Mouse (Mus musculus) MEL (cell line): Measurements from ENCODE around the gene Dsel. TPM values are rescaled to one million over a fixed set of nuclear protein-coding genes. Genes with fewer than 3 reads are reported as not detected.

ENCODE experiments used
- DNase-seq: peaks from one replicate; pipeline ENCODE4 v3.0.0; 2011; ENCODE audit warnings: low read depth, low spot score
- H3K27ac ChIP-seq: 2 replicates; pipeline ENCODE4 v1.5.1; 2012; ENCODE audit warnings: low read depth, mild to moderate bottlenecking, control low read depth, low read length, moderate library complexity; ENCODE audit not compliant: control insufficient read depth
- H3K27me3 ChIP-seq, 2 experiments: fragments of 150-350 bp in 1 of 2; sonication (generic) in 1 of 2; 2 replicates each; pipeline ENCODE4 v1.6.1; 2012; ENCODE audit warnings: low read length in 2 of 2, mild to moderate bottlenecking in 2 of 2, improper control_type of control experiment in 1 of 2, moderate library complexity in 1 of 2; ENCODE audit not compliant: insufficient read depth in 2 of 2, control insufficient read depth in 1 of 2
- H3K36me3 ChIP-seq, 2 experiments: 2 replicates each; pipeline ENCODE4 v1.6.1; 2012 to 2014; ENCODE audit warnings: low read length in 2 of 2, improper control_type of control experiment in 1 of 2, inconsistent platforms in 1 of 2, mild to moderate bottlenecking in 1 of 2; ENCODE audit not compliant: insufficient read depth in 2 of 2, control insufficient read depth in 1 of 2
- H3K4me1 ChIP-seq, 2 experiments: fragments of 150-350 bp in 1 of 2; sonication (generic) in 1 of 2; 2 replicates each; pipeline ENCODE4 v1.6.1; 2012; ENCODE audit warnings: low read length in 2 of 2, improper control_type of control experiment in 1 of 2, mild to moderate bottlenecking in 1 of 2; ENCODE audit not compliant: insufficient read depth in 2 of 2, control insufficient read depth in 1 of 2
- H3K4me3 ChIP-seq, 2 experiments: fragments of 150-350 bp in 1 of 2; sonication (generic) in 1 of 2; 2 replicates each; pipeline ENCODE4 v1.5.1; 2012; ENCODE audit warnings: low read depth in 2 of 2, low read length in 2 of 2, mild to moderate bottlenecking in 2 of 2, moderate library complexity in 2 of 2, control low read depth in 1 of 2, improper control_type of control experiment in 1 of 2; ENCODE audit not compliant: control insufficient read depth in 1 of 2, insufficient read depth in 1 of 2
- H3K79me2 ChIP-seq: 2 replicates; pipeline ENCODE4 v1.6.1; 2012; ENCODE audit warnings: mild to moderate bottlenecking, low read length, moderate library complexity; ENCODE audit not compliant: control insufficient read depth, poor library complexity, insufficient read depth
- H3K9ac ChIP-seq: 2 replicates; pipeline ENCODE4 v1.6.1; 2012; ENCODE audit warnings: low read depth, mild to moderate bottlenecking, control low read depth, low read length, moderate library complexity; ENCODE audit not compliant: control insufficient read depth, poor library complexity, severe bottlenecking
- H3K9me3 ChIP-seq: fragments of 150-350 bp; sonication (generic); replicated peaks from 2 replicates; pipeline ENCODE4 v1.6.1; 2012; ENCODE audit warnings: mild to moderate bottlenecking, low read length, improper control_type of control experiment, moderate library complexity; ENCODE audit not compliant: insufficient read depth
- E2F4 ChIP-seq: IDR thresholded peaks from 2 replicates; pipeline ENCODE4 v1.6.1; 2011; ENCODE audit warnings: low read depth, low read length, improper control_type of control experiment, borderline replicate concordance
- GABPA ChIP-seq: IDR thresholded peaks from 2 replicates; pipeline ENCODE4 v1.6.1; 2012; ENCODE audit warnings: low read depth, mild to moderate bottlenecking, inconsistent platforms, low read length, improper control_type of control experiment, moderate library complexity
- GATA1 ChIP-seq: IDR thresholded peaks from 2 replicates; pipeline ENCODE4 v1.6.1; 2011; ENCODE audit warnings: low read depth, low read length, improper control_type of control experiment
- HCFC1 ChIP-seq: IDR thresholded peaks from 2 replicates; pipeline ENCODE4 v1.6.1; 2012; ENCODE audit warnings: low read depth, mild to moderate bottlenecking, inconsistent platforms, low read length, improper control_type of control experiment, moderate library complexity
- JUND ChIP-seq: IDR thresholded peaks from 2 replicates; pipeline ENCODE4 v1.6.1; 2011; ENCODE audit warnings: low read depth, mild to moderate bottlenecking, improper control_type of control experiment, low read length
- MAFK ChIP-seq: IDR thresholded peaks from 2 replicates; pipeline ENCODE4 v1.6.1; 2011; ENCODE audit warnings: low read depth, mild to moderate bottlenecking, low read length, improper control_type of control experiment, borderline replicate concordance
- MXI1 ChIP-seq: IDR thresholded peaks from 2 replicates; pipeline ENCODE4 v1.6.1; 2011; ENCODE audit warnings: mild to moderate bottlenecking, low read depth, low read length, improper control_type of control experiment
- MYB ChIP-seq: IDR thresholded peaks from 2 replicates; pipeline ENCODE4 v1.6.1; 2011; ENCODE audit warnings: mild to moderate bottlenecking, low read depth, low read length, improper control_type of control experiment
- MYC ChIP-seq: IDR thresholded peaks from 2 replicates; pipeline ENCODE4 v1.6.1; 2011; ENCODE audit warnings: low read depth, mild to moderate bottlenecking, low read length, improper control_type of control experiment, moderate library complexity
- NELFE ChIP-seq: IDR thresholded peaks from 2 replicates; pipeline ENCODE4 v1.6.1; 2011; ENCODE audit warnings: low read depth, low read length, improper control_type of control experiment
- NRF1 ChIP-seq: IDR thresholded peaks from 2 replicates; pipeline ENCODE4 v1.6.1; 2014; ENCODE audit warnings: low read depth, mild to moderate bottlenecking, inconsistent platforms, low read length, improper control_type of control experiment, moderate library complexity; ENCODE audit not compliant: poor library complexity, insufficient read depth, severe bottlenecking
- POLR2A ChIP-seq, 2 experiments: IDR thresholded peaks; 2 replicates each; pipeline ENCODE4 v1.6.1; 2011 to 2012; ENCODE audit warnings: low read length in 2 of 2, mild to moderate bottlenecking in 2 of 2, control low read depth in 1 of 2, improper control_type of control experiment in 1 of 2, low read depth in 1 of 2, moderate library complexity in 1 of 2; ENCODE audit not compliant: control insufficient read depth in 1 of 2, insufficient read depth in 1 of 2, poor library complexity in 1 of 2
- RAD21 ChIP-seq: IDR thresholded peaks from 2 replicates; pipeline ENCODE4 v1.6.1; 2011; ENCODE audit warnings: mild to moderate bottlenecking, low read depth, low read length, improper control_type of control experiment
- RCOR1 ChIP-seq: IDR thresholded peaks from 2 replicates; pipeline ENCODE4 v1.6.1; 2012; ENCODE audit warnings: low read depth, mild to moderate bottlenecking, inconsistent platforms, low read length, improper control_type of control experiment
- SIN3A ChIP-seq: IDR thresholded peaks from 2 replicates; pipeline ENCODE4 v1.6.1; 2012; ENCODE audit warnings: low read length, improper control_type of control experiment, inconsistent platforms
- TBP ChIP-seq: IDR thresholded peaks from 2 replicates; pipeline ENCODE4 v1.8.0; 2011; ENCODE audit warnings: low read depth, low read length, improper control_type of control experiment
- TCF12 ChIP-seq: IDR thresholded peaks from 2 replicates; pipeline ENCODE4 v1.6.1; 2014; ENCODE audit warnings: low read depth, mild to moderate bottlenecking, inconsistent platforms, low read length, improper control_type of control experiment, moderate library complexity
- USF1 ChIP-seq: IDR thresholded peaks from 2 replicates; pipeline ENCODE4 v1.6.1; 2014; ENCODE audit warnings: low read depth, mild to moderate bottlenecking, inconsistent platforms, low read length, improper control_type of control experiment, moderate library complexity
- USF2 ChIP-seq, 2 experiments: IDR thresholded peaks; 2 replicates each; pipeline ENCODE4 v1.6.1; 2011 to 2012; ENCODE audit warnings: improper control_type of control experiment in 2 of 2, low read length in 2 of 2, borderline replicate concordance in 1 of 2, inconsistent platforms in 1 of 2, low read depth in 1 of 2, mild to moderate bottlenecking in 1 of 2; ENCODE audit not compliant: insufficient read depth in 1 of 2
- ZC3H11A ChIP-seq: IDR thresholded peaks from 2 replicates; pipeline ENCODE4 v1.6.1; 2012; ENCODE audit warnings: low read depth, mild to moderate bottlenecking, inconsistent platforms, low read length, improper control_type of control experiment
- ZNF384 ChIP-seq: IDR thresholded peaks from 2 replicates; pipeline ENCODE4 v1.6.1; 2012; ENCODE audit warnings: low read depth, mild to moderate bottlenecking, inconsistent platforms, low read length, improper control_type of control experiment
- polyA plus RNA-seq, 2 experiments: library from polyadenylated mRNA; stranded (reverse) in 1 of 2; unstranded in 1 of 2; fragments of >175 nt in 1 of 2; fragments of >200 nt in 1 of 2; gene quantifications; 2 replicates each; pipeline versions ENCODE4 v1.2.1 to v1.2.4; 2012; ENCODE audit warnings: low replicate concordance in 2 of 2, low read depth in 1 of 2; ENCODE audit not compliant: insufficient read length in 2 of 2, insufficient read depth in 1 of 2, missing spikeins in 1 of 2
- total RNA-seq: library from RNA; depleted of rRNA; stranded (reverse); fragments of 300-350 nt; gene quantifications from 2 replicates; pipeline ENCODE4 v1.2.3, GENCODE M21; 2012; rRNA removed

Dsel gene
- total RNA-seq (1.2 and 1.7 TPM in 2 replicates), polyA plus RNA-seq (1 to 10 TPM in 1 of 2 experiments, not detected in 1; 2.8 TPM)

GRCm38 (mm10) chr1:111864779-111865165, at the start of gene Dsel:
TSS of gene Dsel (minus strand) at chr1:111864918.
- Histone ChIP-seq H3K27me3 (no peaks in the 10 kb centered on the region), H3K4me3 (peak within 1 kb of the TSS; percentile 66 to 91), H3K9ac (peak within 1 kb of the TSS; percentile 58), H3K79me2 (no peaks in the 10 kb centered on the region), H3K27ac (peak within 1 kb of the TSS; percentile 44), H3K4me1 (peaks cover 0 to 2% of the 10 kb centered on the region in 2 experiments; a peak in 2 of 4 replicates), H3K36me3 (peaks cover 0 to 6% of the 10 kb centered on the region in 2 experiments; a peak in 2 of 4 replicates), H3K9me3 (no peaks in the 10 kb centered on the region)
- TF ChIP-seq JUND (no peak), GABPA (no peak), NELFE (peak; percentile 37), MYB (no peak), E2F4 (no peak), SIN3A (no peak), RAD21 (no peak), MYC (no peak), HCFC1 (no peak), ZNF384 (no peak), MAFK (no peak), USF2 (IDR thresholded peaks at IDR 0.05; ENCODE audit: borderline replicate concordance in 1 of 2, insufficient read depth in 1 of 2, low read depth in 1 of 2, low read length in 2 of 2) (no peak), GATA1 (no peak), POLR2A (IDR thresholded peaks at IDR 0.05; ENCODE audit: control insufficient read depth in 1 of 2, insufficient read depth in 1 of 2, low read depth in 1 of 2, low read length in 2 of 2, poor library complexity in 1 of 2) (peak in 1 of 2 experiments; percentile 58; a peak in 2 of 4 replicates), RCOR1 (no peak), TCF12 (no peak), TBP (no peak), NRF1 (0 out of 2 replicates have a peak, but pooled peaks have one; percentile 39), ZC3H11A (no peak), MXI1 (peak; percentile 6; the same call in 1 of the 2 replicates), USF1 (no peak)
- peak; percentile 91 for DNase-seq

DNA sequence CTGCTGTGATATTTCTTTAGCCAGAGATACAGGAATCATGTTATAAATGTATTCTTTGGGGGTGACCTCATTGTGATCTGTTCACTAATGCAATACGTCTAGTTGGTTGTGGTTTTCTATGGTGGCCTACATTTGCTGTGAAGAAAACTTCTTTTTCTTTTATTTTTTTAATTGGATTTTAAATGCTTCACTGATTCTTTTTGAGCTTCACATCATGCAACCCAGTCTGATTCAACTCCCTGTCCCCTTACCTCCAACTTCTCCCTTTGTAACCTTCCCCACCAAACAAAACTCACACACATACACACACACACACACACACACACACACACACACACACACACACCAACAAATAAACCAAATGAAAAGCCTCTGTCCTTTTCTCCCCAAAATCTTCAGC, 46.7 kb upstream of the Dsel start:
- Histone ChIP-seq H3K4me3 (no peak overlapping the region), H3K27ac (no peak overlapping the region), H3K4me1 (no peaks in the 10 kb centered on the region), H3K27me3 (no peaks in the 10 kb centered on the region), H3K79me2 (no peaks in the 10 kb centered on the region), H3K36me3 (no peaks in the 10 kb centered on the region), H3K9me3 (no peaks in the 10 kb centered on the region), H3K9ac (no peak overlapping the region)
- no peak for TF ChIP-seq GABPA
- DNase-seq, result no peak
